Mouse (Mus musculus) embryo, embryonic 11 days (tissue): ENCODE measurements around the gene Ryr2.

Source experiments
- DNase-seq: peaks from one replicate; pipeline ENCODE4 v3.0.0-alpha.2; 2015

The Ryr2 gene

GRCm38 (mm10) chr13:11523612-11524011 is 583.1 kb downstream of the Ryr2 start:
- no peak for DNase-seq

- DNase-seq = no peak
Measured at GRCm38 (mm10) chr13:11520765-11521164, 586.0 kb downstream of the Ryr2 start.

DNA sequence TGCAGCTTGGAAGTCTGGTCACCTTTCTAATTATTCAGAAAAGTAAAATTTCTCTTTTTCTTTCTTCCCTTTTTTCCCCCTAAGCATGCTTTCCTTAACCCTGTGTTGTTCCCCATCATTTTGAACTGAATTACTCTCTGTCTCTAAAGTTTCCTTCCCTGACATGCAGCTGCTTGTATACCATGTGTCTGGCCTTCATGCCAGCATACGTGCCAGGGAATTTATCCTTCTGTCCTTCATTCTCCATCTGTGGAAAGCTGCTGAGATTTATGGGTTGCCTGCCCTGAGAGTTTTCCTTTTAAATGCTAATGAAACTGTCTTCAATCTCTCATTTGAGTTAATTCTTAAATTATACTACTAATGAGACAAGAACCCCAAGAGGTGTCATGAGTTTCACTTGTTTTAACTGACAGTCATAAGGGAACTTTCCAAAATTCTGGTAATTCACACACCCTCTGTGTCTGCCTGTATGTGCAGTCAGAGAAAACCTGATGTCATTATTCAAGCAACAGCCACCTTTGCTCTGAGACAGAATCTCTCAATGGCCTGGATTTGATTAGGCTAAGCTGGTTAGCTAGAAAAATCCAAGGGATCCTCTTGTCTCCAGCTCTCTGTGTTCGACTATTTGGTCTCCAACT is 595.1 kb downstream of the Ryr2 start:
- DNase-seq = no peak
